ENCODE assay signal across 8 mouse cellular contexts in genomic region chr11:119056301-119057211, GRCm38 (mm10). TPM values are rescaled to one million over a fixed set of nuclear protein-coding genes. Genes with fewer than 3 reads are reported as not detected.
DNase-seq lines count a peak whose midpoint lies in the region; ATAC-seq lines count a peak whose summit lies in the region.

No protein-coding gene starts in this region.

- H3K27ac ChIP-seq in embryonic facial prominence, embryonic 13.5 days, result 0 out of 2 replicates have a peak overlapping the region, but pooled peaks have one; percentile 22
- peak overlapping the region; percentile 91 for H3K27ac ChIP-seq in hindbrain, embryonic 13.5 days
- no peak overlapping the region for H3K27ac ChIP-seq in liver, embryonic 16.5 days (ENCODE audit: low read length)
- H3K27ac ChIP-seq in neural tube, embryonic 13.5 days (replicated peaks), result peak overlapping the region; percentile 86

- peak overlapping the region; percentile 88 for H3K9ac ChIP-seq in embryonic facial prominence, embryonic 13.5 days
- H3K9ac ChIP-seq in hindbrain, embryonic 13.5 days, result peak overlapping the region; percentile 92
- H3K9ac ChIP-seq in liver, embryonic 16.5 days (ENCODE audit: low read depth, low read length), result peak overlapping the region; percentile 65
- peak overlapping the region; percentile 95 for H3K9ac ChIP-seq in neural tube, embryonic 13.5 days

- under 1% methylated on average over 65 of the region's 65 CpGs for WGBS in embryonic facial prominence, embryonic 13.5 days
- under 1% methylated on average over 63 of the region's 65 CpGs for WGBS in hindbrain, embryonic 13.5 days
- whole genome bisulfite sequencing in liver, embryonic 16.5 days (ENCODE audit: insufficient replicate concordance), result under 1% methylated on average over 65 of the region's 65 CpGs
- under 1% methylated on average over 65 of the region's 65 CpGs for WGBS in neural tube, embryonic 13.5 days

- DNase-seq in kidney, adult 18-20 months, result peak; percentile 67
- DNase-seq in kidney, adult 9 months, result no peak
- DNase-seq in ES-CJ7 (ENCODE audit: low read depth, low spot score), result peak; percentile 66

- no peak for ATAC-seq in embryonic facial prominence, embryonic 13.5 days (ENCODE audit: insufficient number of reproducible peaks, insufficient read depth, low FRiP score, low TSS enrichment, low read depth)
- 0 out of 2 replicates have a peak, but pooled peaks have one; percentile 2 for ATAC-seq in hindbrain, embryonic 13.5 days (ENCODE audit: low FRiP score)
- ATAC-seq in liver, embryonic 16.5 days (ENCODE audit: low read depth), result no peak
- peak; percentile 5; the same call in 1 of the 2 replicates for ATAC-seq in neural tube, embryonic 13.5 days (ENCODE audit: low read depth)
- ATAC-seq in activated CD4-positive, CD25-positive, alpha-beta regulatory T cell, adult 4 months, result no peak

- no peaks in the 10 kb centered on the region for H3K36me3 ChIP-seq in embryonic facial prominence, embryonic 13.5 days
- H3K36me3 ChIP-seq in hindbrain, embryonic 13.5 days, result no peaks in the 10 kb centered on the region
- no peaks in the 10 kb centered on the region for H3K36me3 ChIP-seq in liver, embryonic 16.5 days (ENCODE audit: control insufficient read depth, insufficient read depth)
- H3K36me3 ChIP-seq in neural tube, embryonic 13.5 days, result no peaks in the 10 kb centered on the region

- no peaks in the 10 kb centered on the region for H3K9me3 ChIP-seq in embryonic facial prominence, embryonic 13.5 days
- H3K9me3 ChIP-seq in hindbrain, embryonic 13.5 days, result no peaks in the 10 kb centered on the region
- H3K9me3 ChIP-seq in liver, embryonic 16.5 days (replicated peaks; ENCODE audit: control insufficient read depth, low read length), result no peaks in the 10 kb centered on the region
- no peaks in the 10 kb centered on the region for H3K9me3 ChIP-seq in neural tube, embryonic 13.5 days

- peak overlapping the region; percentile 87 for H3K4me2 ChIP-seq in embryonic facial prominence, embryonic 13.5 days
- H3K4me2 ChIP-seq in hindbrain, embryonic 13.5 days, result peak overlapping the region; percentile 88
- peak overlapping the region; percentile 73 for H3K4me2 ChIP-seq in liver, embryonic 16.5 days (ENCODE audit: low read depth, low read length)
- peak overlapping the region; percentile 93 for H3K4me2 ChIP-seq in neural tube, embryonic 13.5 days

- H3K4me3 ChIP-seq in embryonic facial prominence, embryonic 13.5 days, result peak overlapping the region; percentile 55
- peak overlapping the region; percentile 48 for H3K4me3 ChIP-seq in hindbrain, embryonic 13.5 days
- H3K4me3 ChIP-seq in liver, embryonic 16.5 days (ENCODE audit: low read depth, low read length), result peak overlapping the region; percentile 60
- peak overlapping the region; percentile 54 for H3K4me3 ChIP-seq in neural tube, embryonic 13.5 days

- H3K27me3 ChIP-seq in embryonic facial prominence, embryonic 13.5 days, result peaks cover 87% of the 10 kb centered on the region
- peaks cover 72% of the 10 kb centered on the region for H3K27me3 ChIP-seq in hindbrain, embryonic 13.5 days
- H3K27me3 ChIP-seq in liver, embryonic 16.5 days (ENCODE audit: control insufficient read depth, insufficient read depth, low read depth, low read length), result peaks cover 95% of the 10 kb centered on the region
- peaks cover 73% of the 10 kb centered on the region for H3K27me3 ChIP-seq in neural tube, embryonic 13.5 days

- peaks cover 60% of the 10 kb centered on the region for H3K4me1 ChIP-seq in embryonic facial prominence, embryonic 13.5 days
- H3K4me1 ChIP-seq in hindbrain, embryonic 13.5 days (replicated peaks), result peaks cover 67% of the 10 kb centered on the region
- H3K4me1 ChIP-seq in liver, embryonic 16.5 days (ENCODE audit: control insufficient read depth, low read depth, low read length), result peaks cover 23% of the 10 kb centered on the region
- peaks cover 72% of the 10 kb centered on the region for H3K4me1 ChIP-seq in neural tube, embryonic 13.5 days (replicated peaks)

RNA-seq across cellular contexts. Expression of gene Cbx8, which starts 15.8 kb away (rescaled TPM):
- polyA plus RNA-seq in embryonic facial prominence, embryonic 13.5 days (2015; fragmentation: Nextera tagmentation; extraction: Ambion mirVana), result 6.8 and 10.7 TPM in 2 replicates
- 10.0 and 11.1 TPM in 2 replicates for polyA plus RNA-seq in hindbrain, embryonic 13.5 days (2015; fragmentation: Nextera tagmentation; extraction: Ambion mirVana)
- 3.0 and 3.1 TPM in 2 replicates for polyA plus RNA-seq in liver, embryonic 16.5 days (2015; fragmentation: Nextera tagmentation; extraction: Ambion mirVana)
- 7.0 and 8.5 TPM in 2 replicates for polyA plus RNA-seq in neural tube, embryonic 13.5 days (2015; fragmentation: Nextera tagmentation; extraction: Ambion mirVana)
- polyA plus RNA-seq in activated CD4-positive, CD25-positive, alpha-beta regulatory T cell, adult 4 months (2017; shearing (Covaris generic)), result 1 to 10 TPM; 5.3 to 7.5 TPM

RNA-seq across cellular contexts. Expression of gene Cbx4, which starts 29.5 kb away (rescaled TPM):
- polyA plus RNA-seq in embryonic facial prominence, embryonic 13.5 days (2015; fragmentation: Nextera tagmentation; extraction: Ambion mirVana), result 13.0 and 14.4 TPM in 2 replicates
- polyA plus RNA-seq in hindbrain, embryonic 13.5 days (2015; fragmentation: Nextera tagmentation; extraction: Ambion mirVana), result 14.1 and 15.8 TPM in 2 replicates
- polyA plus RNA-seq in liver, embryonic 16.5 days (2015; fragmentation: Nextera tagmentation; extraction: Ambion mirVana), result 2.5 and 2.9 TPM in 2 replicates
- 14.8 and 16.5 TPM in 2 replicates for polyA plus RNA-seq in neural tube, embryonic 13.5 days (2015; fragmentation: Nextera tagmentation; extraction: Ambion mirVana)
- polyA plus RNA-seq in activated CD4-positive, CD25-positive, alpha-beta regulatory T cell, adult 4 months (2017; shearing (Covaris generic)), result 1 to 10 TPM; 2.0 to 2.4 TPM

RNA-seq across cellular contexts. Expression of gene Cbx2, which starts 33.8 kb away (rescaled TPM):
- polyA plus RNA-seq in embryonic facial prominence, embryonic 13.5 days (2015; fragmentation: Nextera tagmentation; extraction: Ambion mirVana), result 54.4 and 64.8 TPM in 2 replicates
- polyA plus RNA-seq in hindbrain, embryonic 13.5 days (2015; fragmentation: Nextera tagmentation; extraction: Ambion mirVana), result 20.3 and 24.2 TPM in 2 replicates
- 2.6 and 3.3 TPM in 2 replicates for polyA plus RNA-seq in liver, embryonic 16.5 days (2015; fragmentation: Nextera tagmentation; extraction: Ambion mirVana)
- polyA plus RNA-seq in neural tube, embryonic 13.5 days (2015; fragmentation: Nextera tagmentation; extraction: Ambion mirVana), result 17.4 and 21.4 TPM in 2 replicates
- 1 to 10 TPM; 1.1 to 1.4 TPM for polyA plus RNA-seq in activated CD4-positive, CD25-positive, alpha-beta regulatory T cell, adult 4 months (2017; shearing (Covaris generic))

Comparison
In these comparisons a context has a peak if more than half of its experiments do, and no peak if none do; other contexts are left out.
1. ATAC-seq: peak in hindbrain, embryonic 13.5 days (single experiment) and neural tube, embryonic 13.5 days (single experiment); none in embryonic facial prominence, embryonic 13.5 days (single experiment), liver, embryonic 16.5 days (single experiment) and activated CD4-positive, CD25-positive, alpha-beta regulatory T cell, adult 4 months (single experiment).
2. Peak in every context shown above with its lines, with median percentiles within 50 percentile points of each other: H3K4me2 ChIP-seq, H3K4me3 ChIP-seq and H3K9ac ChIP-seq.